Mouse (Mus musculus) ES-E14 (cell line): ENCODE results near the gene Slco2b1.

Experiments
- CHD2 ChIP-seq: IDR thresholded peaks from 2 replicates; pipeline ENCODE4 v1.6.1; 2014; ENCODE audit warnings: mild to moderate bottlenecking, low read depth, low read length, inconsistent platforms
- HCFC1 ChIP-seq: IDR thresholded peaks from 2 replicates; pipeline ENCODE4 v1.6.1; 2012; ENCODE audit warnings: low read length, inconsistent platforms, borderline replicate concordance; ENCODE audit not compliant: insufficient read depth
- MAFK ChIP-seq: IDR thresholded peaks from 2 replicates; pipeline ENCODE4 v1.6.1; 2014; ENCODE audit warnings: mild to moderate bottlenecking, low read depth, low read length, inconsistent platforms; ENCODE audit not compliant: insufficient read depth
- ZC3H11A ChIP-seq: IDR thresholded peaks from 2 replicates; pipeline ENCODE4 v1.6.1; 2012; ENCODE audit warnings: low read depth, mild to moderate bottlenecking, inconsistent platforms, low read length, borderline replicate concordance
- ZNF384 ChIP-seq: IDR thresholded peaks from 2 replicates; pipeline ENCODE4 v1.6.1; 2012; ENCODE audit warnings: low read depth, low read length, inconsistent platforms

DNA sequence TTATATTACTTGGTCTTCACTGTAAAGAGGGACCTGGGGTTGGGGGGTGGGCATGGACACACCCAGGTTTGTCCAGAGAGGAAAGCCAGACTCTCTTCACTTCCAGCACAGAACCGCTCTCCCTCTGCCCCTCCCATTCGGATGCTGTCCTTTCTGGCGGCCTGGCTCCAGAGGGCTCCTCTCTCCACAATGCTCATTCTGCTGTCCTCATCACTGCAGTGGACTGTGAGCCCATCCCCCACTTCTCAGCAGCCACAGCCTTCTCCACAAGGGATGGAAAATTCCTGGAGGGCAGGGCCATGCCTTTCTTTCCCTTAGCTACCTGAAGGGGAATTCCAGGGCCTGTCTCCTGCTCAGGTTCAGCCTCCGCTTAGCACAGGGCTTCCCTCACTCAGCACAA lies 42.3 kb downstream of the Slco2b1 start:
- TF ChIP-seq HCFC1, result no peak
- no peak for TF ChIP-seq ZNF384
- no peak for TF ChIP-seq ZC3H11A
- TF ChIP-seq CHD2, result no peak
- TF ChIP-seq MAFK, result no peak
